Mouse (Mus musculus) heart, postnatal 4 days (tissue): ENCODE measurements around the gene Mcm5. TPM values are rescaled to one million over a fixed set of nuclear protein-coding genes. Genes with fewer than 3 reads are reported as not detected.

Experiments used
- DNase-seq: peaks from one replicate; pipeline ENCODE4 v3.0.0; 2021
- total RNA-seq, 2 experiments: library from RNA; stranded (reverse); gene quantifications; 2 replicates each; pipeline ENCODE4 v1.2.3; 2021

Gene Mcm5
- 10 to 100 TPM; 68.7 to 69.5 TPM for total RNA-seq

DNA sequence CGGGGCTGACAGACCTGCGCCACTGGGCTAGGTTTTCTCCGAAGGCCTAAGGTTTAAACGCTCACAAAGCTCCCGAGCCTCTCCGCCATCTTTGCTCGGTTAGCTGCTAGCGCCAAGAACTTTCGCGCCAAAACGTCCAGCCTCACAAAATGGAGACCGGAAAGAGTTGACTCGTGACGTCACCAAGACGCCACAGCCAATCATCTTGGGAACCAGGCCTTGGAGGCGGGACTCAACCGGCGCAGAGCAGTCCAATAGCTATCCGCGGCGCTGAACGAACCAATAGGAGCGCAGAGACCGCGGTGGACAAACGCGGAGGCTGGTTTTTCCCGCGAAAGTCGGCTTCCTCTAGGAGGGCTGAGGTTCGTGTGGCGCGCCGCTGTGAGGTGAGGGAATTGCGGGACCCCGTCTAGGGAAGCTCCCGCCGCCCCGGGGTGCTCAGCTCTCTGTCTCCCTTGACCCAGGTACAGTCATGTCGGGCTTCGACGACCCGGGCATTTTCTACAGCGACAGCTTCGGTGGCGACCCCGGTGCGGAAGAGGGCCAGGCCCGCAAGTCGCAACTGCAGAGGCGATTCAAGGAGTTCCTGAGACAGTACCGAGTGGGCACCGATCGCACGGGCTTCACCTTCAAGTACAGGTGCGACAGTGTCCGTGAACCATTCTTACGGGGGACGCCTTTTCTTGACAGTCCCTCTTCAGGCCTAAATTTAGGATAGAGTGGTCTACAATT lies at the start of gene Mcm5:
Gene Mcm5, plus strand, starts transcription at position 334 of the 732 bp plus-strand sequence.
- DNase-seq: peak; percentile 100

DNA sequence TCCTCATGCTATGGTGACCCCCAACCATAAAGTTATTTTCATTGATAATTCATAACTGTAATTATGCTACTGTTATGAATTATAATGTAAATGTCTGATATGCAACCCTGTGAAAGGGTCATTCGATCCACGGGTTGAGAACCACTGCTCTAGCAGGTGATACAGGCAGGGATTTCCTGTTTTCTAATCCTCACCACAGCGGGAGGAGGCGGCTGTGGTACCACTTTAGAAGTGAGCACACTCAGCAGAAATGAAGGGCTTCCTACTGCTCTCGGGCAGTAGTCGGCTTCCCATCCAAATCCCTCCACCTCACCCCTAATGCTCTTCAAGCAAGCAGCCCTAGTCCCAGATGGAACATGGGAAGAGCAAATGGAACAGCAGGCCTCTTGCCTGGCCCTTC lies 49.3 kb upstream of the Mcm5 start:
- DNase-seq: no peak

DNA sequence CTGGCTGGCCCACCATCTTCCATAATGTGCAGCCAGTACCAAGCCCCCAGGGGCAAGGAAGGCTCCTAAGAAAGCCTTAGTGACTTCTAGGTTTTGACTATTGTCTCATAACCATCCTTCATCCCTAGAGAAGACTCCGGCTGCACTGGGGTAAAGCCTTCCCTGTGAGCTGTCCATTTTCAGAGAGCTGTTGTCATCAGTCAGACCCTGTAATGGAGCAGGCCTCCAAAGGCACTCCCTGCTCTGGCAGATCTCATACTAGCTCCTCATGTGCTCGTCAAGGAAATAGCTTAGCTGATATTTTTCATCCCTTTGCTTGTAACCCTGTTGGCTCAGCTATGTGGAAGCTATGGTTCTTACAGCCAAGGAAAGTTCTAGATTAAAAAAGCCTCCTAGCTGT lies 48.6 kb upstream of the Mcm5 start:
- DNase-seq: no peak

DNA sequence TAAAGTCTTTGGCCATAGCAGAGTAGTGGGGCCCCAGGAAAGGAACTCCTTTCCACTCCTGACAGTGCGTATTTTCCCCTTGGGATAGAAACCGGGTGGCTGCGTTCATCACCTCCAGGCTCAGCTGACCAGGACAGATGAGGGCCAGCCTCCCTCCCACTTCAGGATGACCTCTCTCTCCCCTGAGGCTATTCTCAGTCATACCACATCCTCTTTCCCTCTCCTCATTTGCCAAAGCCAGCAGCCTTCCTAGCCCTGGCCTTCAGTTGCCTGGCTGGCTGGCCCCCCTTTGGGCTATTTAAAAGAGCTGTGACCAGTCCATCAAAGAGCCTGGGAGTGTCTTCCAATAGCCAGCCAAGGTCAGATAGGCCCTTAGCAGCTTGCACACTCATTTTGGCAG lies 46.1 kb upstream of the Mcm5 start:
- peak; percentile 30 for DNase-seq

DNA sequence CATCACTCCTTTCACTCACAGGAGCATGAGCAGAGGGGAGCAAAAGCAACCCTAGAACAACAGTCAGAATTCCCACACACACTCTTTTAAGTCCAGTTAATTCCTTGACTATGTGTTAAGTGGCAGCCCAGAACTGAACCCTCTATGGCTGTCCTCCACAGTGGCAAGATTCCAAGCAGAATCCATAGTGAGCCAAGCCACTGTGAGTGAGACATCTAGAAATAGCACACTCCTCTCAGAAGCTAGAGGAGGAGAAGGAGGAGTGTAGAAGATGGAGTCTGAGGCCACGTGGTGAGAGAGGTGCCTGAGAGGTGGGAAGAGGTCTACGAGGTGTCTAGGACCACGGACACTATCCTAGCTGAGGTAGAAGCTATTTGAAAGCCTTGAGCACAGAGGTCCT lies 44.6 kb upstream of the Mcm5 start:
- DNase-seq: no peak

DNA sequence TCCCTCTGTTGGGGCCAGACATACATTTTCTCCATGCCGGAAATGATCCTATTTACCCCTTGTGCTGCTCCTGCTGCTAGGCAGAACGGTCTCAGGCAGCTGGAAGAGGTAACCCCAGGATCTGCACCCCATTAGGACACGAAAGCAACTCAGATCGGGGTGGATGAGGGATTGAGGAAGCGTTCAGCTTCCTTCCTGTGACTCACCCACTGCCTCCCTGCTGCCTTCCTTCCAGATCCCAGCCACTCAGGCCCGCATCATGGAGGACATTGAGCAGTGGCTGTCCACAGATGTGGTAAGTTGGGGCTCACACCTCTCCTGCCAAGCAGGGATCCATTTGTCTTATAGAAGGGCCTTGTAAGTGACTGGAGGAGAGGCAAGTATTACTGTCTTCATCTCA lies 42.1 kb upstream of the Mcm5 start:
- no peak for DNase-seq

DNA sequence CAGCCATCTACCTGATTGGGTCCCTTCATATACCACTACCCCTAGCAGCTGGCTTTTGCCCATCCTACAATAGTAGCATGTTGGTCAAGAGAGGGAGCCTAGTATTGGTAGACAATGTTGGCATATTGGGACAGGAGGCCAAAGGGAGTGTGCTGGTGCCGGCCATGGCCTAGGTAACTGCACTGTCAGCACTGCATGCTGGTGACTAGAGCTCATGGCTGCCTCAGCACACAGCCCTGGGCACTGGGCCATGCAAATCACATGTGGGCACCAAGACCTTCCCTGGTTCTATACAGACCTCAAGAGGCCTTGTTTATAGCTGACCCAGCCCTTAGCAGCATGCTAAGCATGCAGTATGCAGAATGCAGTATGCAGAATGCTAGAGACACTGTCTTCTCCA lies 39.1 kb upstream of the Mcm5 start:
- DNase-seq: no peak

DNA sequence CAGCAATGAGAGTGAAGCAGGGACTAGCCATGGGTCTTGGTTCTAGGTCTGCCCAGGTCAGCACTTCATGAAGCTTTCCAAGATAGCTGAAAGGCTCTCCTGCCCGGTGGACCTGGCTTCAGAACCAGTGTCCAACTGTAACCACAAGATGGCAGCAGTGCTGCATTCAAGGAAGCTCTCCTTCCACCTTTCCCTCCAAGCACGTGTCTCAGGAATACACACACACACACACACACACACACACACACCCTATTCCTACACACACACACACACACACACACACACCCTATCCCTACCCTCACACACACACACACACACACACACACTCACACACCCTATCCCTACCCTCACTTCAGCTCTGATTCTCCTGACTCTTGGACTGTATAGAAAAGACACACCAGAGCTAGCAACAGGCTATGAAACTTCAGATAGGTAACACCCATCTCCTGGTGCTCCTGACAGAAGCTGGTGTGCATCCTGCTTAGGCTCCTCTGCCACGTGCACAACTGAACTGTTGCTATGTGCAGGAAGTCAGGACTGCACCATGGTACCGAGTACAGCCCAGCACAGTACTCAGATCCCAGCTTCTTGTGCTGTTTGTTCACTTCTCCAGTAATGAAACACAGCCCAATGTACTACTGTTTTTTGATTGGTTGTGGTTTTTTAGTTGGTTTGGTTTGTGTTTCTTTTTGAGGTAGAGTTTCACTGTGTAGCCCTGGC lies 37.6 kb upstream of the Mcm5 start:
- DNase-seq: peak; percentile 88

DNA sequence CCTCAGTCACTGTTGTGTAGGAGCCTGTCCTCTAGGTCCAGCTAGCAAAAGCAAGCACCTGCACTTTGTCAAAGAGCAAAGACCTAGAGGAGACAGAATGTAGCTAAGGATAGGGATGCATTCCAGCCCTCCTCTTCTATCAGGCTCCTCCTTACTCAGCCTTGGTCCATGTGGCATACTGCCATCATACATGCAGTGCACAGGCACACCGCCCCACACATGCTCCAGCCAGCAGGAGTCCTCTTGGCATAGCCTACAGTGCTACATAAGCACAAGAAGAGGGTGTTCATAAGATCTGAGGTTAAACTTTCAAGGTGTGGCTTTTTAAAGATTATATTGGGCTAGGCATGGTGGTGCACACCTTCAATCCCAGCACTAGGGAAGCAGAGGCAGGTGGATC lies 34.5 kb upstream of the Mcm5 start:
- DNase-seq: no peak

DNA sequence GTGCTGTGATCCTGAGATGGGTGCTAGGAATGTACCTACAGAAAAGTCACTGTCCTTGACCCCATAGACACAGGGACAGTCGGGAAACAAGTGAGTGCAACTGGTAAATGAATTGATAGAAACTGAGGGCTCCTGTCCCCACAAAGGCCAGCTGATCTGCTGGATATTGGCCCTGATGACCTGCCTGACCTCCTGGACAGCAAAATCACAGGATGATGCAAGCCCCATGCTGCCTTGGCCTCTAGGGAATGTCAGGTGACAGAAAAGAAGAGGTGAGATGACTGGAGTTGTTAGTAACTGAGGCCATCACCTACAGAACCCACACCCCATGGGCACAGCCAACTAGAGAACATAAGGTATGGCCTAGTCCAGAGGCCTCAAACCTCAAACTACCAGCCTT lies 31.2 kb upstream of the Mcm5 start:
- DNase-seq: no peak

DNA sequence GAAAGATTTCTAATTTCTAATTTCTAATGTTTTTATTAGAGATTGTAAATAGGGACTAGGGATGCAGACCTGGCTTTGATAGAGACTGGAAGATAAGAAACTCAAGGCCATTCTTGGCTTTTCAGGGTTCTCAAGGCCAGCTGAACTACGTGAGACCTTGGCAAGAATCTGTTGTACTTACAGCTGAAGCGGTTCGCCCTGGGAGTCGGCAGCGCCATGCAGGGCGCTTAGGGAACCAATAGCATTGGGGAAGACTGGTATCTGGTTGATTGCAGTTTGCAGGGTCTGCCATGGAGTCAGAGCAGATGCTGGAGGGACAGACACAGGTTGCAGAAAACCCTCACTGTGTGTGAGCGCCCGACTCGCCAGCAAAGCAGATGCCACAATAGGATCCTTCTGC lies 30.5 kb upstream of the Mcm5 start:
- DNase-seq: no peak

DNA sequence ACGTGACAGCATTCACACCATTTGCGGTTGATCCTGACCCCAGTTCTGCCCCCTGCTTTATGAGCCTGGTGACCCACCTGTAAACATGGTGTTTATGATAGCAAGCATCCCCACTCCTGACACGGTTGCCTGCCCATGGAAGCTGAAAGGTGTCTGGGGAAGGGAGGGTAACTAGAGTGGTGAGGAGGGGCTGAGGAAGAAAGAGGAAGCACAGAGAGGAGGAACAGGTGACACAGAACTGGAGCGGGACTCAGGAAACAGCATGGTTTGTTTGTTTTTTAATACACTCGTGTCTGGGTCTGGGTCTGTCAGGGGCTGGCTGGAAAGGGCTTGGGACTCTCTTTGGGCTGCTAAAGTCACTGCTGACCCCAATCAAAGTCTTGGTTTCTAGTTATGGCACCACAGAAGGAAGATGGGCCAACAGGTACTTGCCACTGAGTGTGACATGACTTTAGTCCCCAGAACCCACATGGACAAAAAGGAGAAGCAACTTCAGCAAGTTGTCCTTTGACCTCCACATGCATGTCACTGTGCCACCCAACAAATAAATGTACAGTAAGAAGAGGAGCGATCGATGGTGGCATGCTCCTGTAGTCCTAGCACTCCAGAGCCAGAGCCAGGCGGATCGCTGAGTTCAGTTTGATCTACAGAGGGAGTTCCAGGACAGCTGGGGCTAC lies 27.9 kb upstream of the Mcm5 start:
- no peak for DNase-seq

DNA sequence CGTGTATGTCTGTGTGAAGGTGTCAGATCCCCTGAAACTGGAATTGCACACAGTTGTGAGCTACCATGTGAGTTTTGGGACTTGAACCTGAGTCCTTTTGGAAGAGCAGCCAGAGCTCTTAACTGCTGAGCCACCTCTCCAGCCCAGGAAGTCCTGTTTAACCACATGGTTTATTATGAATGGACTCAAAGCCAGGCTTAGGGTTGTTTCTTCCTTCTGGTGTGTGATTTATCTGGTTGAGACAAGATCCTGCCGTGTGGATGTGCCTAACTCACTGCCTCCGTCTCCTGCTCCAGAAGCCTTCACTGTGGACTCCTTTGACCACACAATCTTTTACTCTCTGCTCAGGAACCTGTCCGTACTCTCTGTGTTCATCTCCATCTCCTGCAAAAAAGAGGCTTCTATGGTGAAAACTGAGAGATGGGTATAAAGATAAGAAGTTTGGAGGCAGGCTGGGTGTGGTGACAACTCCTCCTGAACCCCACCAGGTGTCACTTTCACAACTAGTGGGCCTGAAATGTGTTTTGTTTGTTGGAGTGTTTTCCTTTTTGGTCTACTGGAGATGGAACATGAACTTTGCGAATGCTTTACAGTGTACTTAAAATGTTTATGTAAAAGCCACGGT lies 27.1 kb upstream of the Mcm5 start:
- no peak for DNase-seq

DNA sequence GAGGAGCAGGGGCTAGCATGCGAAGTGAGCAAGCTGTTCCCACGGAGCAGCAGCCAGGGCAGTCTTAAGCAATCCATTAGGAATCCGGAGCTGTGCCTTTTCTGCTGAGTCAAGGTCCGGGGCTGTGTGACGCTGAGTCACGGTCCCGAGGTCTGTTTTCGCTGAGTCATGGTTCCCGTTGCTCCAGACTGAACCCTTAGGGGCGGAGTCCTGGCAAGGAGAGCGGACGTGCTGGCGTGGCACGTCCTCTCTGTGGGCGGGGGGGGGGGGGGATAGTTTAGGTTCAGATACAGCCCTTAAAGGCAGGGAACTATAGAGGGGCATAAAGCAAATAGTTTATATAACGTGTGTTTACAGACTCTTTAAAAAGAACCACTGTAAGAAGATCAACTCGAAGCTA lies 25.5 kb upstream of the Mcm5 start:
- peak; percentile 97 for DNase-seq

DNA sequence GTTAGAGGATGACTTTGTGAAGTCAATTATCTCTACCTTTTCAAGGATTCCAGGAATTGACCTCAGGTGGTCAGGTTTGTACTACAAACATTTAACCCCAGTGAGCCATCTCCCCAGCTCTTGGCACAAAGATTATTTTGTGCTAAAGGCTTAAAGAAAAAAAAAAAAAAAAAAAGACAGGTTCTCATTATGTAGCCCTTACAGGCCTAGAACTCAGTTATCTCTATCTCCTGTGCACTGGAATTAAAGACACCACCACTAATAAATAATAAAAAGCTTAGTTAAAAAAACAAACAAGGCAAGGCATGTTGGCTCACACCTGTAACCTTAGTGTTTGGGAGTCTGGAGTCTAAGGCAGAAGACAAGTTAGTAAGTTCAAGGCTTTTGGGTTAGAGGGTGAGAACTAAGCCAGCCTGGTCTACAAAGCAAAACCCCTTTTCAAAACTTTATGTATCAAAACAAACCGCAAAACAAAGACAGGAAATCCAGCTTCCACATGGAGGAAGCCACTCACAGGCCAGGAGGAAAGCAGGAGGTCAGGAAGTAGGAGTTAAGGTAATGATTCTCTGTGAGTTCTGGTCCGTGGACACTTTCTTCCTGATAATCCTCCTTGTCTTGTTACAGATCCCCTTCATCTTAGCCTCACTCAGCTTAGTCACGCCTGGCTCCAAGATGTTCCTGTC lies 24.8 kb upstream of the Mcm5 start:
- no peak for DNase-seq

DNA sequence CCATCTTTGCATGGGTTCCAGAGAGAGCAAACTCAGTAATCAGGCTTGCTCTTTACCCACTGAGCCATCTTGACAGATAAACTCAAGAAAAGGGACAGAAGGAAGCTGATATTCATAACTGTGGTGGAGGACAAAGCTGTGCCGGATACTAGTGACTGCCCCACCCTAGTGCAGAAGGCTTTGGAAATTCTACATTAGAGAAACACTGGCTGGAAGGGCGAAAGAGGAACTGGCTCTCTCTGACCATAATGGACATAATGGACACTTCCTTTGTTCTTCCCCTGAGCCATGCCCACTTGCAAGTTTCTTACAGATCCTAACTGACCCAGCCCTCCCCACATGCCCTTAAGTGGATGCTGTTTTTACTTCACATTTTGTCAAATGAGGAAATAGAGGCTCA lies 23.4 kb upstream of the Mcm5 start:
- DNase-seq: no peak

DNA sequence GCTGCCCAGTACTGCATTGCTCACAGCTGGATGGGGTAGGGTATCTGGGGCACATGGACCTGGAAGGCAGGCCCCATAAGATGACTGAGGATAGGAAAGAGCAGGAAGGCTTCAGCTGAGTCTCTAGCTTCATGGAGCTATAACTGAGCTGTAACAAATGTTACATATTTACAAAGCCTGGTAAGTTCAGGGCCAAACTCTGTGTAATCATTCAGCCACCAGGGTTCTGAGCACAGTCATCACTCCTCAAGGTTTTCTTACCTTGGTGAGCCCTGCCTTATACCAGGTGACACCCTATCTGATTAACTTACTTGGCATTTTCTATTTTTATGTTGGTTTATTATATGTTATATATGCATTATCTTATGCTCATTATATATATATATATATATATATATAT lies 22.2 kb upstream of the Mcm5 start:
- no peak for DNase-seq

DNA sequence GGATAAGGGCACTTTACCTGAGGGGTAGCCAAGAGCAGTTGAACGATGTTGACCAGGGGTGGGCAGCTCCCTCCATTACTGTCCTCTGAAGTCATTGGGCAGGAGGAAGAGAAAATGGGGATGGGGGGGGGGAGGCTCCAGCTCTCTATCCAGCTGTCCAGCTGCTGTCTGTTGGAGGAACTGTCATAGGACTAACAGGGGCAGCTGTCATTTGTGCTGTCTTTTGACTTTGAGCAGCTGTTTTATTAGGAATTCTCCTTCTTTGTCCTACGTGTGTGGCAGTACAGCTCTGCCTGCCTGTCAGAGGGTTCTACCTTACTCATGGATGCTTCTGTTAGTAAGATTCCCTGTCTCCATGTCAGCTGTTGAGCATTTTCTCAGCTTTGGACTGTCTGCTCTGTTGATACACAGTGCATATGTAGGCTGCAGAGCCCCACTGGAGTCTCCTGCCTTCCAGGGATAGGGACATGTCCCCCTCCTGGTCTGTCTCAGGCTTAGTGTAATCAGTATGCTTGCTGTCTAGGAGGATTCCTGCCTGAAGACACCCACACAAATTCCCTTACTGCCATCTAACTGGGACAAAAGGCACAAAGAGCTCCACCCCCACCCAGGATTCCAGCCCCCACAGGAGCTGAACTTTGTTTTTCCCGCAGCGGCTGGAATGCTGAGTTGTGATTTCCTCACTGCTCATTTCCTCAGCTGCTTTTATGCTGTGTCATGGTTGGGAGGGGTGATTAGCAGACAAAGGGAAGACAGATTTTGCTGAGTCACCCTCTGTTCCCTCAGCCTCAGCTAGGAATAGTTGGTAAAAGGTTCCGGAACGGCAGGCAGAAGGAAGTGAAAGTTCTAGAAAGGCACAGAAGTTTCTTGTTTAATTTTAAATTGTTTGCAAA lies 20.1 kb upstream of the Mcm5 start:
- peak; percentile 82 for DNase-seq

DNA sequence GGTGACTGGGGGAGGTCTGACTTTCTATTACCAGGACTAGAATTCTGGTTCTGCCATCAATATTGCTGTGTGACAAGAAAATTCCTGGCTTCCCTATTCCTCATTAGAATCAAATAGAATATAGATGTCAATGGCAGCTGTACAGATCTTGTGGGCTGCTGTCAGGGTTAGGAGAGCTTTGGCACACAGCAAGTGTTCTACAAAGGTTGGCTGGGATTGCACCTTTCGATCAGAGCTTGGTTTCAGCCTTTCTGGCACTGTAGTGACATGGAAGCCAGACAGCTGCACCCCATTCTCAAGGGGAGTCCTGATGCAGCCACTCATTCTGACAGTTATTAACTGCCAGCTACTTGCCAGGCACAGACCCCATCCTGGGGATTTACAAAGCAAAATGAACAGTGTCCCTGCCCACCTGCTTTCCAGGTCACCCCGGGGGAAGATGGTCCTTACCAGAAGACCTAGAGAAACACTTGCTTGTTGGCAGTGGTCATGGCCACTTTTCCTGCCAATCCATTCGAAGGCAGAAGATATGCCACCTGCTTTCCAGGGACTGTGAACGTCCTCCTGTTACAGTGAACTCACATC lies 18.5 kb upstream of the Mcm5 start:
- no peak for DNase-seq

DNA sequence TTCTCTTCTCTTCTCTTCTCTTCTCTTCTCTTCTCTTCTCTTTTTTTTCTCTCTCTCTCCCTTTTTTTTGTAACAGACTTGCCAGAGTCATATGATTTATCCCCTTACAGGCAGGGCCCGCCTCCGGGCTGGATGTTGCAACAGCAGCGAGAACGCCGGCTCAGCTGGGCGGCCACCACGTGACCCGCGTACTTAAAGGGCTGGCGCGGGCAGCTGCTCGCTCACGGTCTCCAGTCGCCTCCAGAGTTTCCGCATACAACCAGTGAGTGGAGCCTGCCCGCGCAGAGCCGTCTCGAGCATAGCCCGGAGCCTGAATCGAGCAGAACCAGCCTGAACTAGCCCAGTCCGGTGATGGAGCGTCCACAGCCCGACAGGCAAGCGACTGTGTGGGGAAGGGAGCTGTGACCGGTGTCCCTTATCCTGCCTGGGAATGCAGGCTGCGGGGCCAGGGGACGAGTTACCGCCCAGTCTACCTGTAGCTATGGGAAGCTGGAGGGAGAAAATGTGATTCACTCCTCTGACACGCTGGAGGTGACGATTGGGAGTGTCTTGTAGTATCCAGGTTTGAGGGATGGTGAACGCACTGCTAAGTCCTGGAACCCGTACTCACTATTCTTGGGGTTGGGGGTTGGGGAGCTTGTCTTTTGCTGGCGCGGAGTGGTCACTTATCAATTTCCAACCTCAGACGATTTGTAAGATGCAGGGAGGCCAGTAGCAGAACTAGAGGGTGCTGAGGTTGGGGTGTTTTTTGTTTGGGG lies 15.8 kb upstream of the Mcm5 start, which contains the start of gene Hmox1:
Gene Hmox1, plus strand, starts transcription at position 223 of the 758 bp plus-strand sequence.
- peak; percentile 93 for DNase-seq
